Mouse (Mus musculus) intestine, postnatal 0 days (tissue): ENCODE results near the gene Hspg2. TPM values are rescaled to one million over a fixed set of nuclear protein-coding genes. Genes with fewer than 3 reads are reported as not detected.

Experiments
- ATAC-seq: fragments of 200-750 bp; cut with Nextera tagmentation; 2 replicates; pipeline ENCODE4 v1.8.0; 2017; ENCODE audit warnings: mild to moderate bottlenecking, moderate TSS enrichment, moderate library complexity
- H3K27ac ChIP-seq: fragments of 300-500 bp; sonication (generic); 2 replicates; pipeline ENCODE4 v1.5.1; 2014; ENCODE audit warnings: mild to moderate bottlenecking, low read depth, low read length, moderate library complexity
- H3K27me3 ChIP-seq: fragments of 300-500 bp; sonication (generic); replicated peaks from 2 replicates; pipeline ENCODE4 v1.6.1; 2014; ENCODE audit warnings: low read length, mixed read lengths; ENCODE audit not compliant: control insufficient read depth, insufficient read depth
- H3K36me3 ChIP-seq: fragments of 300-500 bp; sonication (generic); 2 replicates; pipeline ENCODE4 v1.6.1; 2014; ENCODE audit warnings: mild to moderate bottlenecking, moderate library complexity; ENCODE audit not compliant: control insufficient read depth, insufficient read depth
- H3K4me1 ChIP-seq: fragments of 300-500 bp; sonication (generic); replicated peaks from 2 replicates; pipeline ENCODE4 v1.6.1; 2014; ENCODE audit warnings: antibody characterized with exemption, low read length, mixed read lengths; ENCODE audit not compliant: control insufficient read depth, insufficient read depth
- H3K4me2 ChIP-seq: fragments of 300-500 bp; sonication (generic); replicated peaks from 2 replicates; pipeline ENCODE4 v1.6.1; 2014; ENCODE audit warnings: low read depth, mild to moderate bottlenecking, moderate library complexity
- H3K4me3 ChIP-seq: fragments of 300-500 bp; sonication (generic); 2 replicates; pipeline ENCODE4 v1.5.1; 2014; ENCODE audit warnings: low read depth, low read length
- H3K9ac ChIP-seq: fragments of 300-500 bp; sonication (generic); 2 replicates; pipeline ENCODE4 v1.6.1; 2014; ENCODE audit warnings: mild to moderate bottlenecking, low read depth, low read length
- H3K9me3 ChIP-seq: fragments of 300-500 bp; sonication (generic); 2 replicates; pipeline ENCODE4 v1.6.1; 2016; ENCODE audit warnings: mixed run types; ENCODE audit not compliant: control insufficient read depth
- CTCF ChIP-seq: sonication (generic); IDR thresholded peaks from 2 replicates; pipeline ENCODE4 v1.5.1; 2016; ENCODE audit warnings: low read depth, mild to moderate bottlenecking, control low read depth, antibody characterized with exemption, moderate library complexity
- WGBS: fragments of 180-500 bp; shearing (Covaris S2); extraction: QIAGEN DNeasy Blood & Tissue Kit; methylation state at CpG from one replicate; pipeline ENCODE4 v1.1.7; 2014; 5-methylcytosine and 5-hydroxymethylcytosine counted together
- polyA plus RNA-seq: library from polyadenylated mRNA; unstranded; fragments of >200 nt; fragmentation: Nextera tagmentation; extraction: Ambion mirVana; gene quantifications from 2 replicates; pipeline ENCODE4 v1.2.1, GENCODE M21; 2015

Gene Hspg2
- polyA plus RNA-seq, 1 experiment from 2014 or later: 16.3 TPM

GRCm38 (mm10) chr4:137510021-137510696 is 41.6 kb downstream of the Hspg2 start:
- Histone ChIP-seq H3K9ac (no peak overlapping the region), H3K36me3 (peaks cover 22% of the 10 kb centered on the region), H3K4me2 (no peak overlapping the region), H3K4me3 (no peak overlapping the region), H3K27me3 (no peaks in the 10 kb centered on the region), H3K27ac (no peak overlapping the region), H3K9me3 (no peaks in the 10 kb centered on the region), H3K4me1 (no peaks in the 10 kb centered on the region)
- 90% methylated on average over 15 of the region's 15 CpGs for WGBS
- no peak for ATAC-seq
- no peak for TF ChIP-seq CTCF

DNA sequence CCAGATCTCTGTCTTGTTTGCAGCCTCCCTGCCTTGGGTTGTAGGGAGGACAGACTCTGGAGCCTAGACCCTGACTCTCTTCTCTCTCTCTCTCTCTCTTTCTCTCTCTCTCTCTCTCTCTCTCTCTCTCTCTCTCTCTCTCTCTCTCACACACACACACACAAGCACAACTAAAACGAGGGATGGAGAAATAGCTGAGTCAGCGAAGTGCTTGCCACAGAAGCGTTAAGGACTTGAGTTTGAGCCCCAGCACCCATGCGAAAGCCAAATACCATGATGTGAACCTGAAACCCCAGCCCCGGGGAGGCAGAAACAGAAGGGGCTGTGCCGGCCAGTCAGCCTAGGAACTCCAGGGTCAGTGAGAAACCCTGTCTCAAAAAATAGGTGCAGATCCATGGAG is 44.3 kb downstream of the Hspg2 start:
- WGBS: 94% methylated on average over 6 of the region's 6 CpGs
- no peak for ATAC-seq
- no peak overlapping the region for H3K4me3 ChIP-seq
- TF ChIP-seq CTCF: no peak
- peaks cover 39% of the 10 kb centered on the region for H3K36me3 ChIP-seq
- no peak overlapping the region for H3K27ac ChIP-seq
- no peaks in the 10 kb centered on the region for H3K27me3 ChIP-seq
- no peaks in the 10 kb centered on the region for H3K4me1 ChIP-seq
- no peaks in the 10 kb centered on the region for H3K9me3 ChIP-seq
- H3K9ac ChIP-seq: no peak overlapping the region
- no peak overlapping the region for H3K4me2 ChIP-seq

DNA sequence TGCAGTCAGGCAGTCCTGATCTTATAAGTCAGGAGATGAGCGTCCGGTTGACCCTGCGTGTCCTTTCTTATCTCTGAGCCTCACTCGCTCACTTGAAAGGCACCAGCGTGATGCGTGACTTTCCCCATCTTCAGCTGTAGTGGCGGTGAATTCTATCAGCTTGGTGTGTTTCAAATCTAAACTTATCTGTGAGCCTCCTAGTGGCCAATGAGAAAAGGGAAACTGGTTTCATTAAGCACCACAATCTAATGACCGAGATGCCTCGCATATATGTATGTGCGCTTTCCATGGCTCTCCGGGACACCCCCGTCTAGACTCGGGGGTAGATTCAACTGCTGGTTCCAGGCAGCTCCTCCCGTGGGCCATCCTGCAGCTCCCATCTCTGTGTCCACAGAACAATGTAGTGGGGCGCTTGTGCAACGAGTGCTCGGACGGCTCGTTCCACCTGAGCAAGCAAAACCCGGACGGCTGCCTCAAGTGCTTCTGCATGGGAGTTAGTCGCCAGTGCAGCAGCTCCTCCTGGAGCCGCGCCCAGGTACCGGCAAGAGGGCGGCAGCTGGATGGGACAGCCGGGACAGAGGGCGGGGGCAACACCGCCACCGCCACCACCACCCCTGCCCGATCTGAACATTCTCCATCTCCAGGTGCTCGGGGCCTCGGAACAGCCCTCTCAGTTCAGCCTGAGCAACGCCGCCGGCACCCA is 49.6 kb downstream of the Hspg2 start:
- no peaks in the 10 kb centered on the region for H3K9me3 ChIP-seq
- no peak overlapping the region for H3K4me3 ChIP-seq
- WGBS: 79% methylated on average over 36 of the region's 36 CpGs
- H3K4me2 ChIP-seq: no peak overlapping the region
- H3K36me3 ChIP-seq: peaks cover 67% of the 10 kb centered on the region; the same call in 1 of the 2 replicates
- peak; percentile 64 for TF ChIP-seq CTCF
- no peak for ATAC-seq
- H3K27me3 ChIP-seq: no peaks in the 10 kb centered on the region
- no peak overlapping the region for H3K27ac ChIP-seq
- H3K4me1 ChIP-seq: no peaks in the 10 kb centered on the region
- no peak overlapping the region for H3K9ac ChIP-seq

DNA sequence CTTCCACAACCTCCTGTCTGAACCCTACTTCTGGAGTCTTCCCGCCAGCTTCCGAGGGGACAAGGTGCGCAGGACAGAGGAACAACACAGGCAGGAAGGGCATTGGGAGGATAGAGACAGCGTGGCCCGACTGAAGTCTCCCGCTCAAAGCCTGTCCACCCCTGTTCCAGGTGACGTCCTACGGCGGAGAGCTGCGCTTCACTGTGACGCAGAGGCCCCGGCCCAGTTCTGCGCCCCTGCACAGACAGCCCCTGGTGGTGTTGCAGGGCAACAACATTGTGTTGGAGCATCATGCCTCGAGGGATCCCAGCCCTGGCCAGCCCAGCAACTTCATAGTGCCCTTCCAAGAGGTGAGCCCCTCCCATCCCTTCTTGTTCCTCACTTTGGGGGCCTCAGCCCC is 50.2 kb downstream of the Hspg2 start:
- 93% methylated on average over 14 of the region's 14 CpGs for WGBS
- H3K4me2 ChIP-seq: no peak overlapping the region
- peaks cover 71% of the 10 kb centered on the region; the same call in 1 of the 2 replicates for H3K36me3 ChIP-seq
- ATAC-seq: no peak
- H3K27me3 ChIP-seq: no peaks in the 10 kb centered on the region
- no peak overlapping the region for H3K27ac ChIP-seq
- no peaks in the 10 kb centered on the region for H3K9me3 ChIP-seq
- H3K9ac ChIP-seq: no peak overlapping the region
- no peak overlapping the region for H3K4me3 ChIP-seq
- no peak for TF ChIP-seq CTCF
- H3K4me1 ChIP-seq: no peaks in the 10 kb centered on the region

- no peaks in the 10 kb centered on the region for H3K4me1 ChIP-seq
- no peak overlapping the region for H3K4me3 ChIP-seq
- H3K4me2 ChIP-seq: no peak overlapping the region
- no peak for TF ChIP-seq CTCF
- H3K9me3 ChIP-seq: no peaks in the 10 kb centered on the region
- H3K27me3 ChIP-seq: no peaks in the 10 kb centered on the region
- 93% methylated on average over 5 of the region's 5 CpGs for WGBS
- no peak overlapping the region for H3K9ac ChIP-seq
- no peak overlapping the region for H3K27ac ChIP-seq
- ATAC-seq: no peak
- peaks cover 69% of the 10 kb centered on the region; the same call in 1 of the 2 replicates for H3K36me3 ChIP-seq
Observed at GRCm38 (mm10) chr4:137520346-137520745, 51.8 kb downstream of the Hspg2 start.

- Histone ChIP-seq H3K27ac (no peak overlapping the region), H3K4me3 (no peak overlapping the region), H3K27me3 (no peaks in the 10 kb centered on the region), H3K36me3 (peaks cover 60% of the 10 kb centered on the region; the same call in 1 of the 2 replicates), H3K4me2 (no peak overlapping the region), H3K4me1 (no peaks in the 10 kb centered on the region), H3K9ac (no peak overlapping the region), H3K9me3 (no peaks in the 10 kb centered on the region)
- 94% methylated on average over 9 of the region's 11 CpGs for WGBS
- ATAC-seq: no peak
- no peak for TF ChIP-seq CTCF
Observed at GRCm38 (mm10) chr4:137521966-137522365, 53.4 kb downstream of the Hspg2 start.
